Mouse (Mus musculus): Measurements from ENCODE around the gene Grm4. TPM values are rescaled to one million over a fixed set of nuclear protein-coding genes. Genes with fewer than 3 reads are reported as not detected.

Grm4 gene
- not detected in 2 replicates for polyA plus RNA-seq (2011; ENCODE audit: insufficient read length, low read depth, missing spikeins)

- TF ChIP-seq CTCF (IDR thresholded peaks at IDR 0.05; ENCODE audit: borderline replicate concordance, insufficient read depth, low read length): no peak
- TF ChIP-seq POLR2A (IDR thresholded peaks at IDR 0.05; ENCODE audit: low read depth, low read length): no peak
- no peak within 1 kb of the TSS for H3K27ac ChIP-seq (ENCODE audit: insufficient read depth, low read length)
- H3K4me3 ChIP-seq (ENCODE audit: insufficient read depth, low read length): no peak within 1 kb of the TSS
- H3K4me1 ChIP-seq (ENCODE audit: control insufficient read depth, insufficient read depth, low read length): no peaks in the 10 kb centered on the region
These were observed at the start of gene Grm4 for GRCm38 (mm10) chr17:27521303-27521702. TSS of gene Grm4 (minus strand) at chr17:27521403.

GRCm38 (mm10) chr17:27568228-27568627 is 47.0 kb upstream of the Grm4 start:
- Histone ChIP-seq H3K27ac (ENCODE audit: insufficient read depth, low read length) (no peak overlapping the region), H3K4me1 (ENCODE audit: control insufficient read depth, insufficient read depth, low read length) (0 out of 2 replicates have a peak, but pooled peaks cover 6% of the 10 kb centered on the region), H3K4me3 (ENCODE audit: insufficient read depth, low read length) (no peak overlapping the region)
- TF ChIP-seq CTCF (IDR thresholded peaks at IDR 0.05; ENCODE audit: borderline replicate concordance, insufficient read depth, low read length): no peak
- TF ChIP-seq POLR2A (IDR thresholded peaks at IDR 0.05; ENCODE audit: low read depth, low read length): no peak

- Histone ChIP-seq H3K4me1 (ENCODE audit: control insufficient read depth, insufficient read depth, low read length) (peaks cover 16% of the 10 kb centered on the region; the same call in 1 of the 2 replicates), H3K27ac (ENCODE audit: insufficient read depth, low read length) (no peak overlapping the region), H3K4me3 (ENCODE audit: insufficient read depth, low read length) (peak overlapping the region; percentile 35)
- TF ChIP-seq CTCF (IDR thresholded peaks at IDR 0.05; ENCODE audit: borderline replicate concordance, insufficient read depth, low read length) (no peak), POLR2A (IDR thresholded peaks at IDR 0.05; ENCODE audit: low read depth, low read length) (peak; percentile 75)
These were observed 44.7 kb upstream of the Grm4 start for GRCm38 (mm10) chr17:27565942-27566267.

GRCm38 (mm10) chr17:27565163-27565941 is 44.1 kb upstream of the Grm4 start, which contains the start of gene AI413582:
TSS of gene AI413582 (minus strand) at chr17:27565756.
- peak; percentile 67 for TF ChIP-seq CTCF (IDR thresholded peaks at IDR 0.05; ENCODE audit: borderline replicate concordance, insufficient read depth, low read length)
- no peak; the same call in none of the 2 replicates for TF ChIP-seq POLR2A (IDR thresholded peaks at IDR 0.05; ENCODE audit: low read depth, low read length)
- peaks cover 19% of the 10 kb centered on the region; the same call in 1 of the 2 replicates for H3K4me1 ChIP-seq (ENCODE audit: control insufficient read depth, insufficient read depth, low read length)
- H3K4me3 ChIP-seq (ENCODE audit: insufficient read depth, low read length): peak within 1 kb of the TSS; percentile 60
- no peak within 1 kb of the TSS; the same call in 1 of the 2 replicates for H3K27ac ChIP-seq (ENCODE audit: insufficient read depth, low read length)

- H3K4me1 ChIP-seq (ENCODE audit: control insufficient read depth, insufficient read depth, low read length): peaks cover 23% of the 10 kb centered on the region; the same call in 1 of the 2 replicates
- H3K27ac ChIP-seq (ENCODE audit: insufficient read depth, low read length): no peak overlapping the region; the same call in 1 of the 2 replicates
- H3K4me3 ChIP-seq (ENCODE audit: insufficient read depth, low read length): peak overlapping the region; percentile 60
- TF ChIP-seq CTCF (IDR thresholded peaks at IDR 0.05; ENCODE audit: borderline replicate concordance, insufficient read depth, low read length) (peak; percentile 18; the same call in 1 of the 2 replicates), POLR2A (IDR thresholded peaks at IDR 0.05; ENCODE audit: low read depth, low read length) (0 out of 2 replicates have a peak, but pooled peaks have one; percentile 3)
These were observed 43.4 kb upstream of the Grm4 start for GRCm38 (mm10) chr17:27564391-27565162.

- Histone ChIP-seq H3K4me3 (ENCODE audit: insufficient read depth, low read length) (no peak overlapping the region), H3K4me1 (ENCODE audit: control insufficient read depth, insufficient read depth, low read length) (peaks cover 23% of the 10 kb centered on the region; the same call in 1 of the 2 replicates), H3K27ac (ENCODE audit: insufficient read depth, low read length) (no peak overlapping the region)
- TF ChIP-seq POLR2A (IDR thresholded peaks at IDR 0.05; ENCODE audit: low read depth, low read length): 0 out of 2 replicates have a peak, but pooled peaks have one; percentile 13
- TF ChIP-seq CTCF (IDR thresholded peaks at IDR 0.05; ENCODE audit: borderline replicate concordance, insufficient read depth, low read length): no peak
These were observed 42.6 kb upstream of the Grm4 start for GRCm38 (mm10) chr17:27563771-27564244.

GRCm38 (mm10) chr17:27561809-27562526 is 40.8 kb upstream of the Grm4 start:
- peak overlapping the region; percentile 88 for H3K27ac ChIP-seq (ENCODE audit: insufficient read depth, low read length)
- TF ChIP-seq POLR2A (IDR thresholded peaks at IDR 0.05; ENCODE audit: low read depth, low read length) (no peak), CTCF (IDR thresholded peaks at IDR 0.05; ENCODE audit: borderline replicate concordance, insufficient read depth, low read length) (no peak)
- H3K4me3 ChIP-seq (ENCODE audit: insufficient read depth, low read length): no peak overlapping the region
- peaks cover 23% of the 10 kb centered on the region; the same call in 1 of the 2 replicates for H3K4me1 ChIP-seq (ENCODE audit: control insufficient read depth, insufficient read depth, low read length)

GRCm38 (mm10) chr17:27560926-27561480 is 39.8 kb upstream of the Grm4 start:
- Histone ChIP-seq H3K4me3 (ENCODE audit: insufficient read depth, low read length) (no peak overlapping the region), H3K4me1 (ENCODE audit: control insufficient read depth, insufficient read depth, low read length) (peaks cover 20% of the 10 kb centered on the region; the same call in 1 of the 2 replicates), H3K27ac (ENCODE audit: insufficient read depth, low read length) (peak overlapping the region; percentile 88)
- TF ChIP-seq CTCF (IDR thresholded peaks at IDR 0.05; ENCODE audit: borderline replicate concordance, insufficient read depth, low read length): no peak
- TF ChIP-seq POLR2A (IDR thresholded peaks at IDR 0.05; ENCODE audit: low read depth, low read length): no peak
